Mouse (Mus musculus): ENCODE data around the gene Mthfd1l. TPM values are rescaled to one million over a fixed set of nuclear protein-coding genes. Genes with fewer than 3 reads are reported as not detected.
A peak's percentile ranks its signal among the peaks of the same experiment; 100 is the strongest.

The Mthfd1l gene
- total and polyA plus RNA-seq, 3 experiments = 0.27 to 0.99 (median 0.77) TPM

GRCm38 (mm10) chr10:4050236-4050635, 77.3 kb downstream of the Mthfd1l start:
- Histone ChIP-seq H3K79me2 (replicated peaks; ENCODE audit: control insufficient read depth, insufficient read depth, low read length) (no peaks in the 10 kb centered on the region), H3K4me3 (no peak overlapping the region), H3K27me3 (ENCODE audit: control insufficient read depth, insufficient read depth, low read length) (no peaks in the 10 kb centered on the region), H3K36me3 (ENCODE audit: control insufficient read depth, insufficient read depth, low read length) (peaks cover 2% of the 10 kb centered on the region; the same call in 1 of the 2 replicates), H3K9ac (ENCODE audit: low read depth, low read length) (no peak overlapping the region), H3K27ac (no peak overlapping the region), H3K4me1 (ENCODE audit: control insufficient read depth, insufficient read depth, low read length) (peaks cover 1% of the 10 kb centered on the region; the same call in 1 of the 2 replicates)
- TF ChIP-seq CTCF (IDR thresholded peaks at IDR 0.05) (no peak), EP300 (IDR thresholded peaks at IDR 0.05; ENCODE audit: insufficient read depth, low read depth, low read length) (no peak), POLR2A (IDR thresholded peaks at IDR 0.05; ENCODE audit: insufficient read depth, low read depth, low read length) (no peak)
- 95% methylated on average over 4 of the region's 4 CpGs for WGBS
- DNase-seq = no peak
- intact Hi-C loops (cut with DNase I) = no loop called here

- Histone ChIP-seq H3K4me1 (ENCODE audit: control insufficient read depth, insufficient read depth, low read length) (no peaks in the 10 kb centered on the region), H3K27ac (no peak overlapping the region), H3K4me3 (no peak overlapping the region), H3K27me3 (ENCODE audit: control insufficient read depth, insufficient read depth, low read length) (no peaks in the 10 kb centered on the region), H3K79me2 (replicated peaks; ENCODE audit: control insufficient read depth, insufficient read depth, low read length) (no peaks in the 10 kb centered on the region), H3K9ac (ENCODE audit: low read depth, low read length) (no peak overlapping the region), H3K36me3 (ENCODE audit: control insufficient read depth, insufficient read depth, low read length) (no peaks in the 10 kb centered on the region)
- intact Hi-C loops (cut with DNase I) = no loop called here
- WGBS = 89% methylated on average over 4 of the region's 4 CpGs
- TF ChIP-seq POLR2A (IDR thresholded peaks at IDR 0.05; ENCODE audit: insufficient read depth, low read depth, low read length) = no peak
- TF ChIP-seq CTCF (IDR thresholded peaks at IDR 0.05) = no peak
- TF ChIP-seq EP300 (IDR thresholded peaks at IDR 0.05; ENCODE audit: insufficient read depth, low read depth, low read length) = no peak
- no peak for DNase-seq
These were observed 79.8 kb downstream of the Mthfd1l start for GRCm38 (mm10) chr10:4052711-4053110.

- H3K4me3 ChIP-seq = no peak overlapping the region
- no peaks in the 10 kb centered on the region for H3K4me1 ChIP-seq (ENCODE audit: control insufficient read depth, insufficient read depth, low read length)
- WGBS = 77% methylated on average over 19 of the region's 19 CpGs
- H3K27ac ChIP-seq = peak overlapping the region; percentile 23; the same call in 1 of the 2 replicates
- H3K79me2 ChIP-seq (replicated peaks; ENCODE audit: control insufficient read depth, insufficient read depth, low read length) = no peaks in the 10 kb centered on the region
- no peak overlapping the region for H3K9ac ChIP-seq (ENCODE audit: low read depth, low read length)
- no peaks in the 10 kb centered on the region for H3K27me3 ChIP-seq (ENCODE audit: control insufficient read depth, insufficient read depth, low read length)
- intact Hi-C loops (cut with DNase I) = no loop called here
- peak; percentile 23 to 43 for DNase-seq
- TF ChIP-seq POLR2A (IDR thresholded peaks at IDR 0.05; ENCODE audit: insufficient read depth, low read depth, low read length) = no peak
- TF ChIP-seq EP300 (IDR thresholded peaks at IDR 0.05; ENCODE audit: insufficient read depth, low read depth, low read length) = no peak
- no peak for TF ChIP-seq CTCF (IDR thresholded peaks at IDR 0.05)
- no peaks in the 10 kb centered on the region for H3K36me3 ChIP-seq (ENCODE audit: control insufficient read depth, insufficient read depth, low read length)
These were observed 80.6 kb downstream of the Mthfd1l start for GRCm38 (mm10) chr10:4053278-4054061.

- Histone ChIP-seq H3K27ac (no peak overlapping the region), H3K4me1 (ENCODE audit: control insufficient read depth, insufficient read depth, low read length) (no peaks in the 10 kb centered on the region), H3K4me3 (no peak overlapping the region), H3K9ac (ENCODE audit: low read depth, low read length) (no peak overlapping the region), H3K36me3 (ENCODE audit: control insufficient read depth, insufficient read depth, low read length) (no peaks in the 10 kb centered on the region), H3K79me2 (replicated peaks; ENCODE audit: control insufficient read depth, insufficient read depth, low read length) (no peaks in the 10 kb centered on the region), H3K27me3 (ENCODE audit: control insufficient read depth, insufficient read depth, low read length) (no peaks in the 10 kb centered on the region)
- no peak for DNase-seq
- WGBS = 74% methylated on average over 1 of the region's 1 CpGs
- TF ChIP-seq POLR2A (IDR thresholded peaks at IDR 0.05; ENCODE audit: insufficient read depth, low read depth, low read length) = no peak
- no peak for TF ChIP-seq EP300 (IDR thresholded peaks at IDR 0.05; ENCODE audit: insufficient read depth, low read depth, low read length)
- TF ChIP-seq CTCF (IDR thresholded peaks at IDR 0.05) = no peak
- intact Hi-C loops (cut with DNase I) = no loop called here
These were observed 81.7 kb downstream of the Mthfd1l start for GRCm38 (mm10) chr10:4054589-4054988.

- H3K79me2 ChIP-seq (replicated peaks; ENCODE audit: control insufficient read depth, insufficient read depth, low read length) = no peaks in the 10 kb centered on the region
- DNase-seq = no peak
- H3K36me3 ChIP-seq (ENCODE audit: control insufficient read depth, insufficient read depth, low read length) = no peaks in the 10 kb centered on the region
- WGBS = 98% methylated on average over 3 of the region's 3 CpGs
- intact Hi-C loops (cut with DNase I) = no loop called here
- H3K27ac ChIP-seq = no peak overlapping the region
- H3K4me3 ChIP-seq = no peak overlapping the region
- H3K9ac ChIP-seq (ENCODE audit: low read depth, low read length) = no peak overlapping the region
- H3K27me3 ChIP-seq (ENCODE audit: control insufficient read depth, insufficient read depth, low read length) = no peaks in the 10 kb centered on the region
- H3K4me1 ChIP-seq (ENCODE audit: control insufficient read depth, insufficient read depth, low read length) = no peaks in the 10 kb centered on the region
- TF ChIP-seq CTCF (IDR thresholded peaks at IDR 0.05) (no peak), EP300 (IDR thresholded peaks at IDR 0.05; ENCODE audit: insufficient read depth, low read depth, low read length) (no peak)
These were observed 84.5 kb downstream of the Mthfd1l start for GRCm38 (mm10) chr10:4057397-4057796.

GRCm38 (mm10) chr10:4057832-4058231, 84.9 kb downstream of the Mthfd1l start:
- intact Hi-C loops (cut with DNase I) = no loop called here
- Histone ChIP-seq H3K27ac (no peak overlapping the region), H3K79me2 (replicated peaks; ENCODE audit: control insufficient read depth, insufficient read depth, low read length) (no peaks in the 10 kb centered on the region), H3K4me1 (ENCODE audit: control insufficient read depth, insufficient read depth, low read length) (no peaks in the 10 kb centered on the region), H3K27me3 (ENCODE audit: control insufficient read depth, insufficient read depth, low read length) (no peaks in the 10 kb centered on the region), H3K9ac (ENCODE audit: low read depth, low read length) (no peak overlapping the region), H3K36me3 (ENCODE audit: control insufficient read depth, insufficient read depth, low read length) (no peaks in the 10 kb centered on the region), H3K4me3 (no peak overlapping the region)
- no peak for TF ChIP-seq EP300 (IDR thresholded peaks at IDR 0.05; ENCODE audit: insufficient read depth, low read depth, low read length)
- TF ChIP-seq POLR2A (IDR thresholded peaks at IDR 0.05; ENCODE audit: insufficient read depth, low read depth, low read length) = no peak
- TF ChIP-seq CTCF (IDR thresholded peaks at IDR 0.05) = no peak
- DNase-seq = no peak
- 64% methylated on average over 5 of the region's 5 CpGs for WGBS

Data from heart, adult 2 months (tissue).